Mouse (Mus musculus): Measurements from ENCODE around the gene Gm10717.
"Not testable (repeated sequence)": the region's sequence is repeated elsewhere in the genome, so short reads cannot be mapped to it uniquely, and the experiment has no call there.

Gene Gm10717

DNA sequence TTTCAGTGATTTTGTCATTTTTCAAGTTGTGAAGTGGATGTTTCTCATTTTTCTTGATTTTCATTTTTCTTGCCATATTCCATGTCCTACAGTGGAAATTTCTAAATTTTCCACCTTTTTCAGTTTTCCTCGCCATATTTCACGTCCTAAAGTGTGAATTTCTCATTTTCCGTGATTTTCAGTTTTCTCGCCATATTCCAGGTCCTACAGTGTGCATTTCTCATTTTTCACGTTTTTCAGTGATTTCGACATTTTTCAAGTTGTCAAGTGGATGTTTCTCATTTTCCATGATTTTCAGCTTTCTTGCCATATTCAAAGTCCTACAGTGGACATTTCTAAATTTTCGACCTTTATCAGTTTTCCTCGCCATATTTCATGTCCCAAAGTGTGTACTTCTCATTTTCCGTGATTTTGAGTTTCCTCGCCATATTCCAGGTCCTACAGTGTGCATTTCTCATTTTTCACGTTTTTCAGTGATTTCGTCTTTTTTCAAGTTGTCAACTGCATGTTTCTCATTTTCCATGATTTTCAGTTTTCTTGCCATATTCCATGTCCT lies at the start of gene Gm10717:
Gm10717 (plus strand) TSS at position 506 of the 556 bp plus-strand sequence.
- DNase-seq (ENCODE audit: low read depth, low spot score) = not testable (repeated sequence)

DNA sequence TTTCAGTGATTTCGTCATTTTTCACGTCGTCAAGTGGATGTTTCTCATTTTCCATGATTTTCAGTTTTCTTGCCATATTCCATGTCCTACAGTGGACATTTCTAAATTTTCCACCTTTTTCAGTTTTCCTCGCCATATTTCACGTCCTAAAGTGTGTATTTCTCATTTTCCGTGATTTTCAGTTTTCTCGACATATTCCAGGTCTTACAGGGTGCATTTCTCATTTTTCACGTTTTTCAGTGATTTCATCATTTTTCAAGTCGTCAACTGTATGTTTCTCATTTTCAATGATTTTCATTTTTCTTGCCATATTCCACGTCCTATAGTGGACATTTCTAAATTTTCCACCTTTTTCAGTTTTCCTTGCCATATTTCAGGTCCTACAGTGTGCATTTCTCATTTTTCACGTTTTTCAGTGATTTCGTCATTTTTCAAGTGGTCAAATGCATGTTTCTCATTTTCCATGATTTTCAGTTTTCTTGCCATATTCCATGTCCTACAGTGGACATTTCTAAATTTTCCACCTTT lies 24.7 kb upstream of the Gm10717 start, which contains the start of gene Gm10722:
Gm10722 (plus strand) TSS at position 478 of the 528 bp plus-strand sequence.
- DNase-seq (ENCODE audit: low read depth, low spot score) = peak; percentile 24

DNA sequence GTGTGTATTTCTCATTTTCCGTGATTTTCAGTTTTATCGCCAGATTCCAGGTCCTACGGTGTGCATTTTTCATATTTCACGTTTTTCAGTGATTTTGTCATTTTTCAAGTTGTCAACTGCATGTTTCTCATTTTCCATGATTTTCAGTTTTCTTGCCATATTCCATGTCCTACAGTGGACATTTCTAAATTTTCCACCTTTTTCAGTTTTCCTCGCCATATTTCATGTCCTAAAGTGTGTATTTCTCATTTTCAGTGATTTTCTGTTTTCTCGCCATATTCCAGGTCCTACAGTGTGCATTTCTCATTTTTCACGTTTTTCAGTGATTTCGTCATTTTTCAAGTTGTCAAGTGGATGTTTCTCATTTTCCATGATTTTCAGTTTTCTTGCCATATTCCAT lies 24.2 kb upstream of the Gm10717 start:
- DNase-seq (ENCODE audit: low read depth, low spot score) = not testable (repeated sequence)

DNA sequence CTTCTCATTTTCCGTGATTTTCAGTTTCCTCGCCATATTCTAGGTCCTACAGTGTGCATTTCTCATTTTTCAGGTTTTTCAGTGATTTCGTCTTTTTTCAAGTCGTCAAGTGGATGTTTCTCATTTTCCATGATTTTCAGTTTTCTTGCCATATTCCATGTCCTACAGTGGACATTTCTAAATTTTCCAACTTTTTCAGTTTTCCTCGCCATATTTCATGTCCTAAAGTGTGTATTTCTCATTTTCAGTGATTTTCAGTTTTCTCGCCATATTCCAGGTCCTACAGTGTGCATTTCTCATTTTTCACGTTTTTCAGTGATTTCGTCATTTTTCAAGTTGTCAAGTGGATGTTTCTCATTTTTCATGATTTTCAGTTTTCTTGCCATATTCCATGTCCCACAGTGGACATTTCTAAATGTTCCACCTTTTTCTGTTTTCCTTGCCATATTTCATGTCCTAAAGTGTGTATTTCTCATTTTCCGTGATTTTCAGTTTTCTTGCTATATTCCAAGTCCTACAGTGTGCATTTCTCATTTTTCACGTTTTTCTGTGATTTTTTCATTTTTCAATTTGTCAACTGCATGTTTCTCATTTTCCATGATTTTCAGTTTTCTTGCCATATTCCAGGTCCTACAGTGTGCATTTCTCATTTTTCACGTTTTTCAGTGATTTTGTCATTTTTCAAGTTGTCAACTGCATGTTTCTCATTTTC lies 23.1 kb upstream of the Gm10717 start:
- peak; percentile 0 for DNase-seq (ENCODE audit: low read depth, low spot score)

DNA sequence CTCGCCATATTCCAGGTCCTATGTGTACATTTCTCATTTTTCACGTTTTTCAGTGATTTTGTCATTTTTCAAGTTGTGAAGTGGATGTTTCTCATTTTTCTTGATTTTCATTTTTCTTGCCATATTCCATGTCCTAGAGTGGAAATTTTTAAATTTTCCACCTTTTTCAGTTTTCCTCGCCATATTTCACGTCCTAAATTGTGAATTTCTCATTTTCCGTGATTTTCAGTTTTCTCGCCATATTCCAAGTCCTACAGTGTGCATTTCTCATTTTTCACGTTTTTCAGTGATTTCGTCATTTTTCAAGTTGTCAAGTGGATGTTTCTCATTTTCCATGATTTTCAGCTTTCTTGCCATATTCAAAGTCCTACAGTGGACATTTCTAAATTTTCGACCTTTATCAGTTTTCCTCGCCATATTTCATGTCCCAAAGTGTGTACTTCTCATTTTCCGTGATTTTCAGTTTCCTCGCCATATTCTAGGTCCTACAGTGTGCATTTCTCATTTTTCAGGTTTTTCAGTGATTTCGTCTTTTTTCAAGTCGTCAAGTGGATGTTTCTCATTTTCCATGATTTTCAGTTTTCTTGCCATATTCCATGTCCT lies 22.3 kb upstream of the Gm10717 start, which contains the start of gene Gm11168:
Gm11168 (plus strand) TSS at position 553 of the 603 bp plus-strand sequence.
- DNase-seq (ENCODE audit: low read depth, low spot score) = not testable (repeated sequence)

GRCm38 (mm10) chr9:3006179-3006578 lies 19.0 kb upstream of the Gm10717 start:
- not testable (repeated sequence) for DNase-seq (ENCODE audit: low read depth, low spot score)

DNA sequence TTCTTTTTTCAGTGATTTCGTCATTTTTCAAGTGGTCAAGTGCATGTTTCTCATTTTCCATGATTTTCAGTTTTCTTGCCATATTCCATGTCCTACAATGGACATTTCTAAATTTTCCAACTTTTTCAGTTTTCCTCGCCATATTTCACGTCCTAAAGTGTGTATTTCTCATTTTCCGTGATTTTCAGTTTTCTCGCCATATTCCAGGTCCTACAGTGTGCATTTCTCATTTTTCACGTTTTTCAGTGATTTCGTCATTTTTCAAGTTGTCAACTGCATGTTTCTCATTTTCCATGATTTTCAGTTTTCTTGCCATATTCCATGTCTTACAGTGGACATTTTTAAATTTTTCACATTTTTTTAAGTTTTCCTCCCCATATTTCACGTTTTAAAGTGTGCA lies 18.6 kb upstream of the Gm10717 start:
- not testable (repeated sequence) for DNase-seq (ENCODE audit: low read depth, low spot score)

- peak; percentile 3 for DNase-seq (ENCODE audit: low read depth, low spot score)
Measured at GRCm38 (mm10) chr9:3007272-3007671, 17.9 kb upstream of the Gm10717 start.

- not testable (repeated sequence) for DNase-seq (ENCODE audit: low read depth, low spot score)
Measured at GRCm38 (mm10) chr9:3009331-3009730, 15.9 kb upstream of the Gm10717 start.

DNA sequence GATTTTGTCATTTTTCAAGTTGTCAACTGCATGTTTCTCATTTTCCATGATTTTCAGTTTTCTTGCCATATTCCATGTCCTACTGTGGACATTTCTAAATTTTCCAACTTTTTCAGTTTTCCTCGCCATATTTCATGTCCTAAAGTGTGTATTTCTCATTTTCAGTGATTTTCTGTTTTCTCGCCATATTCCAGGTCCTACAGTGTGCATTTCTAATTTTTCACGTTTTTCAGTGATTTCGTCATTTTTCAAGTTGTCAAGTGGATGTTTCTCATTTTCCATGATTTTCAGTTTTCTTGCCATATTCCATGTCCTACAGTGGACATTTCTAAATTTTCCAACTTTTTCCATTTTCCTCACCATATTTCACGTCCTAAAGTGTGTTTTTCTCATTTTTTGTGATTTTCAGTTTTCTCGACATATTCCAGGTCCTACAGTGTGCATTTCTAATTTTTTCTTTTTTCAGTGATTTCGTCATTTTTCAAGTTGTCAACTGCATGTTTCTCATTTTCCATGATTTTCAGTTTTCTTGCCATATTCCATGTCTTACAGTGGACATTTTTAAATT lies 13.1 kb upstream of the Gm10717 start:
- DNase-seq (ENCODE audit: low read depth, low spot score) = not testable (repeated sequence)

- DNase-seq (ENCODE audit: low read depth, low spot score) = not testable (repeated sequence)
Measured at GRCm38 (mm10) chr9:3012733-3013279, 12.4 kb upstream of the Gm10717 start, which contains the start of gene Gm10721. Gm10721 (plus strand) TSS chr9:3013140.

GRCm38 (mm10) chr9:3015354-3015753 lies 9.9 kb upstream of the Gm10717 start, which contains the start of gene Gm10720:
Gm10720 (plus strand) TSS chr9:3015654.
- not testable (repeated sequence) for DNase-seq (ENCODE audit: low read depth, low spot score)

DNA sequence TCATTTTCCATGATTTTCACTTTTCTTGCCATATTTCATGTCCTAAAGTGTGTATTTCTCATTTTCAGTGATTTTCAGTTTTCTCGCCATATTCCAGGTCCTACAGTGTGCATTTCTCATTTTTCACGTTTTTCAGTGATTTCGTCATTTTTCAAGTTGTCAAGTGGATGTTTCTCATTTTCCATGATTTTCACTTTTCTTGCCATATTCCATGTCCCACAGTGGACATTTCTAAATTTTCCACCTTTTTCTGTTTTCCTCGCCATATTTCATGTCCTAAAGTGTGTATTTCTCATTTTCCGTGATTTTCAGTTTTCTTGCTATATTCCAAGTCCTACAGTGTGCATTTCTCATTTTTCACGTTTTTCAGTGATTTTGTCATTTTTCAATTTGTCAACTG lies 9.3 kb upstream of the Gm10717 start:
- DNase-seq (ENCODE audit: low read depth, low spot score) = not testable (repeated sequence)

- not testable (repeated sequence) for DNase-seq (ENCODE audit: low read depth, low spot score)
Measured at GRCm38 (mm10) chr9:3017108-3017507, 8.1 kb upstream of the Gm10717 start, which contains the start of gene Gm10719. Gm10719 (plus strand) TSS chr9:3017408.

DNA sequence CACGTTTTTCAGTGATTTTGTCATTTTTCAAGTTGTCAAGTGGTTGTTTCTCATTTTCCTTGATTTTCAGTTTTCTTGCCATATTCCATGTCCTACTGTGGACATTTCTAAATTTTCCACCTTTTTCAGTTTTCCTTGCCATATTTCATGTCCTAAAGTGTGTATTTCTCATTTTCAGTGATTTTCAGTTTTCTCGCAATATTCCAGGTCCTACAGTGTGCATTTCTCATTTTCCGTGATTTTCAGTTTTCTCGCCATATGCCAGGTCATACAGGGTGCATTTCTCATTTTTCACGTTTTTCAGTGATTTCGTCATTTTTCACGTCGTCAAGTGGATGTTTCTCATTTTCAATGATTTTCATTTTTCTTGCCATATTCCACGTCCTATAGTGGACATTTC lies 6.3 kb upstream of the Gm10717 start:
- not testable (repeated sequence) for DNase-seq (ENCODE audit: low read depth, low spot score)

GRCm38 (mm10) chr9:3019835-3020727 lies 5.1 kb upstream of the Gm10717 start:
- not testable (repeated sequence) for DNase-seq (ENCODE audit: low read depth, low spot score)

- DNase-seq (ENCODE audit: low read depth, low spot score) = not testable (repeated sequence)
Measured at GRCm38 (mm10) chr9:3022316-3023008, 2.8 kb upstream of the Gm10717 start.

- DNase-seq (ENCODE audit: low read depth, low spot score) = not testable (repeated sequence)
Measured at GRCm38 (mm10) chr9:3023312-3023984, 1.8 kb upstream of the Gm10717 start, which contains the start of gene Gm10718. Gm10718 (plus strand) TSS chr9:3023547.

Measured in retina, postnatal 7 days (tissue).